Mouse (Mus musculus) C2C12 (cell line): ENCODE data around the gene P4ha2.

ENCODE experiments used
- CTCF ChIP-seq: IDR thresholded peaks from one replicate; pipeline ENCODE4 v1.5.1; 2011; ENCODE audit not compliant: control insufficient read depth, insufficient read depth, insufficient read length
- MYOD1 ChIP-seq: IDR thresholded peaks from one replicate; pipeline ENCODE4 v1.6.1; 2011; ENCODE audit warnings: low read depth; ENCODE audit not compliant: control insufficient read depth, insufficient read length

GRCm38 (mm10) chr11:54115911-54116310 lies 16.0 kb downstream of the P4ha2 start:
- no peak for TF ChIP-seq CTCF
- TF ChIP-seq MYOD1 = no peak
